Mouse (Mus musculus) layer of hippocampus, postnatal 10 days (tissue): ENCODE results near the gene Camta1. TPM values are rescaled to one million over a fixed set of nuclear protein-coding genes. Genes with fewer than 3 reads are reported as not detected.

Source experiments
- DNase-seq, 2 experiments: peaks; one replicate each; pipeline ENCODE4 v3.0.0; 2021; ENCODE audit warnings: low spot score in 2 of 2
- total RNA-seq, 2 experiments: library from RNA; stranded (reverse); gene quantifications; 2 replicates each; pipeline ENCODE4 v1.2.3; 2021

Camta1 gene
- total RNA-seq, 2 experiments from 2014 or later: 218 to 223 TPM

- DNase-seq: no peak
These were observed 726.2 kb downstream of the Camta1 start for GRCm38 (mm10) chr4:151135491-151135890.

DNA sequence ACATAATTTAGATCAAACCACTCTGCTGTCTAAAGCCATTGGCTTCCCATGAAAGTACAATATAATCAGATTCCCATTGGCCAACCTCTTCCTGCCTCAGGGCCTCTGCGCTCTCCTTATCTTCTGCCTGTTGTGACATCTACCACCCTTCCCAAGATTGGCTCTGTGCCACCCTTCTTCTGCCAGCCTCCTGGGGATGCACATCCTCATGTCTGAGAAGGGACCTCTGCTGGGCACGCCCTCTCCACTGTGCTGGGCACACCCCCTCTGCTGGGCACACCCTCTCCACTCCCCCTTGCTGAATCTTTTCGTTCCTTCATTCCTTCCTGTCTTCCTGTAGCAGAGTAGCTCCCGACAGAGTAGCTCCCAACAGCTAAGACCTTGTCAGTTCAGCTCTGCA, 727.9 kb downstream of the Camta1 start:
- DNase-seq: no peak

- DNase-seq: no peak
These were observed 729.2 kb downstream of the Camta1 start for GRCm38 (mm10) chr4:151132493-151132892.

- DNase-seq: no peak
These were observed 730.8 kb downstream of the Camta1 start for GRCm38 (mm10) chr4:151130756-151131490.

GRCm38 (mm10) chr4:151129725-151130557, 731.7 kb downstream of the Camta1 start:
- no peak for DNase-seq

DNA sequence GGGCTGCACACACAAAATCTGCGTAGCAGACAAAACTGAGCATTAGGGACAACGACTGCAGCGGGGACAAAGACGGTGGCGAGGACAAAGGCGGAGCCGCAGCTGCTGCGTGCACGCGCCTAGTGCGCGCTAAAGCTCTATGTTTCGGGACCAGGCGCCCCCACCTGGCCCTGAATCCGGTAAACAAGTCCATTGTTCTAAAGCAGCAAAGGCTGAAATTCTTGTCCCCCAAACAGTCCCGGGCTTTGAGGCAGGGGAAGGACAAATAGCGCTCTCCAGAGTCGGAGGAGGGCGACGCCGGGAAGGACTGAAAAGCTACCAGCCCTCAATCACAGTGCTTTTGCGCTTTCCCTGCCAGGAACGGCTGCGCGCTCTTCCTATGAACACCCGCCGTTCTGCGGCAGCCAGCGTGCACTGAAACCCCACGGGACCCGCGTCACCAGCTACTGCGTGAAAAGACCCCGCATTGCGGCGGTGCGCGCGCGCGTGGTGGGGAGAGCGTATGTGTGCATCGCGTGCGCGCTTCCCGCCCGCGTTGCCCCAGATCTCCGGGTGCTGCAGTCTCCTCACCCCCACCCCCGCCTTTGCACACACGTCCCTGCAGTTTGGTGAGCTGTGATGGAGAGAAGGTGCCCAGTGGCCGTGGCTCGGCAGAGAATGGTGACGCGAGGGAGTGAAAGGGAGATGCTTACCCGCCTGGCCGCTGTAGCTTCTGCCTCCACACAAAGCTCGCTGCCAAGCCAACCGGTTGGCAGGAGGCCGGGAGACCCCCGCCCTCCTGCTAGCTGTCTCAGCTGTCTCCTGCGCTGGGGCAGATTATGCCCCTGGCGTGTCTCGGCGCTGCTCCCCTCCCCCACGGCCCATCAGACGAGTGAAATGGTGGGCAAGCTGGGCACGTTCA, 732.8 kb downstream of the Camta1 start:
- DNase-seq: peak; percentile 83 to 87

DNA sequence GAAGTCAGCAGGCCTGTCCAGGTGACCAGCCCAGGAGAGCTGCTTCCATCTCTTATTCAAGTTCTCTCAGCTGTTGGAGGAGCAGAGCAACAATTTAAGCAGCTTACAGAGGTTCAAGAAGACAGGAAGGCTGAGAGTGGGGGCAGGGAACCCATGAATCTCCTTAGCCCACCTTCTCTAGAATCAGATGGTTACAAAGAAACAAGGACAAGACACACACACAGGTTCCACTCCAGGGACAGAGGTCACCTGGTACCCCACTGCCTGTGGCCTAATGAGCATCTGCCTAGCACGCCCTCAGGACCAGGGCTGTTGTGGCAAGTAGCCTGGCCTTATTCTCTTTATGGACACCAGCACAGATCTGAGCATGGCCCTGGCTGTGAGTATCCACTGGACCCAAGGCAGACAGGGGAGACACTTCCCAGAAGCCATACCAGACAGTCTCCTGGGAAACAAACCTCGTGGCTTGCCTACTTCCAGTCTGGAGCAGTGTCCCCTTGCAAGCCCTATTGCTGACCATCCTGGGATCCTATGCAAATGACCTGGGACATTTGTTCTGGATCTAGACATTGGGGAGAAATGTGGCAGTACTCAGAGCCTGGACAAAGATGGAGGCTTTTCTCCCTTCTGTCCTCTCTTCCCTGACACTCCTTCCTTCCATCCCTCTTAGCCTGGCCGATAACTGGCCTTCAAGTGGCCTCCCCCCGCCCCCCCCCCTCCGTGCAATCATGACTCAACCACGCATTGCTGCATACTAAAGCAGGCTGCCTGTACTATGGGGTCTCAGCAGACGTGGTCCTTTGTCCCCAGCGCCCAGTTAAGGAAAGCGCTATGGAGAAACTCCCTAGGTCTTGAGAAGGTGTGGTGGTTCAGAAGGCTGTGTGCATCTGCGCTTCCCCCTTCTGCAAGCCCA, 733.8 kb downstream of the Camta1 start:
- no peak for DNase-seq

GRCm38 (mm10) chr4:151118883-151119282, 742.8 kb downstream of the Camta1 start:
- DNase-seq: no peak

DNA sequence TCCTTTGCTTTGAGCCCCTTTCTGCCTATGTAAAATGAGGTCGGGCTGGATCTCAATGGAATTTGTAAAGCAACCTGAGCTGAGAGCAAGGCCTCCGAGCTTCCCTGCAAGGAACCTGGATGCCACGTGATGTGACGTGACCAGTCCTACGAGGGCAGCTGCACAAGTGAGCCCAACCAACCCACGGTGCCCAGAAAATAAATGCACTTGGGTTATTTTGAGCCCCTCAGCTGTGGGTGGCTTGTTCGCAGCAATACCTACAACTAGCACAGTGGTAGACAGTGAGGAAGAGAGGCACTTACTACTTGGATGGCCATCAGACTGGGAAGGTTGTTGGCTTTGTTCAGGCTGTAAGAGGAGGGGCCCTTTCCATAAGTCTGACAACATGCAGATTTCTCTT, 747.1 kb downstream of the Camta1 start:
- DNase-seq: no peak

- DNase-seq: no peak
These were observed 750.5 kb downstream of the Camta1 start for GRCm38 (mm10) chr4:151111226-151111625.

GRCm38 (mm10) chr4:151108834-151109241, 752.8 kb downstream of the Camta1 start:
- DNase-seq: no peak

DNA sequence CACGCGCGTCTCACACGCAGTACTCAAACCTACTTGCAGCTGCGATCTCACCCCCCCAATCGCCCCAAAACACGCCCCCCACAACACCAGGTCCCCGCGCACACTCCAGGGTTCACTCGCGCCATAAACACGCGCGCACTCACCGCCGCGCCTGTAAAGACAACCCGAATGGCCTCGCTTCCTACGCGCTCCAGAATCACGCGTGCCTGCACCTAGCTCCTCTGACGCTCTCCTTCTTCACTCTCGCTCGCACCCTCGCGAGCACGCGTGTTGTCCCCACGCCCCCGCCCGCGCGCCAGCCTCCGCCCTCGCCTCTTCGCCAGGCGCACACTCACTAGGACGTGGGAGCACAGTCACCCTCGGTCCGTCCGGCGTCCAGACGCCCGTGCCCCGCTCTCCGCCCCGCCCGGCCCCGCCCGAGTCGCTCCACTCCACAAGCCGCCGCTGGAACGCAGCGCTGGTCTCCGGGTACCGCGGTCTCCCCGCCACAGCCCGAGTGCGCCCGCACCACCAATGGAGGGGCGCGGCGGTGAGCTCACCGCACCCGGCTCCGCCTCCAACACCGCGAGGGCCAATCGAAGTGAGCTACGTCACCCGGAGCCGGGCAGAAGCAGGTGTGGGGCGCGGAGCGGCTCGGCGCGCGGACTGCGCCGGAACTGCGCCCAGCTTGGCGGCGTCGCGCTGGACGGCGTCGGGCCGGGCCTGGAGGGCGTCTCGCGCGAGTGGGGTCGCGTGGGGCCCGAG, 753.5 kb downstream of the Camta1 start:
- peak; percentile 88 to 93 for DNase-seq

GRCm38 (mm10) chr4:151107131-151108001, 754.3 kb downstream of the Camta1 start:
- DNase-seq: peak; percentile 43 to 64

DNA sequence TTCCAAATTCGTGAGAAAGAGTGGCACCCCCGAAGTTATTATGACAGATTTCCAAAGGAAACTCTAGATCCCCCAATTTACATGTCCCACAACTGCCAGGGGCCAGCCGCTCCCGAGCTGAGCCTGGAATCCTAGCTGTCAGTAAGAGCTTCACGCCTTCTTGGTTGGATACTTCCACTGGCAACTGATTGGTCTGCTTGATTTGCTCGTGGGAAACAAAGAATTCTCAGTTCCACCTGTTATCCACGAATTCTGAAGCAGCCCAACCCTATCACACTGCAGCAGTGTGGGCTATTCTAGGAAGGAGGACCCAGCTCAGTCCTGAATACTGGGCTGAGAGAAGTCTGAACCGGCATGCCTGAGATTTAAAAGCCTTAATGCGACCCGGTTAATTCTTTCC, 755.2 kb downstream of the Camta1 start:
- DNase-seq: no peak

DNA sequence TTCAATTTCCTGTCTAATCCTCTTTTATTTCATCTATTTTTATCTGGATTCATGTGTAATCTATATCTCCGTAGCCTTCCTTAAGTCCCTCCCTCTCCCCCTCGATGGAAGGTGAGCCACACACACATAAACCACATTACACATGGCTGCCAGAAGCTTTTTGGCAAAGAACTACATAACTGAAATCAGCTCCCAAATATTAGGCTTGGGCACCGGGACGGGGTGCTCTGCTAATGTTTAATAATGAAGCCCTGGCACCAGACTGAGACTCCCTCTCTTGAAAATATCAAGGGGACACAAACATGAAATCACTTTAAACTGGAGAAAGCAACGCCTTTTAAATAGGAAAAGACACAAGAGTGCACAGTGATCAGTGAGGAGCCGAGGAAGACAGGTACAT, 755.8 kb downstream of the Camta1 start:
- DNase-seq: no peak

GRCm38 (mm10) chr4:151104147-151104546, 757.5 kb downstream of the Camta1 start:
- no peak for DNase-seq

DNA sequence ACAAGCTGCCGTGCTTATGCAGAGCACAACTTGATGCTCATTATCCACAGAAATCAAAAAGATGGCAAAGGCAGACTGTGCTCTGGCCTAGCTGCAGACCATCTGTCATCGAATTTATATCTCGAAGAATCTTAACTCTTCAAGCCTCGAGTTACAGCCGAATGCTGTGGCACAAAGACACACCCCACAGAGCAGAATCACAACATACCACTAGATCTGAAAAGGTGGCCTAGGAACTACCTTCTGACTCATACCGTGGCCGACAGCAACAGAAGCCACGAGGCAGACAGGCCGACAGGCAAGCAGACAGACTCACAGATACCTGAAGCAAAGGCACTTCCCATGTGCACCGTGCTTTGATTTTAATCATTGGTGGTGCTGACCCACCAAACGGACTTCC, 758.0 kb downstream of the Camta1 start:
- DNase-seq: no peak

GRCm38 (mm10) chr4:151097104-151097438, 764.6 kb downstream of the Camta1 start:
- DNase-seq: no peak
